Mouse (Mus musculus): ENCODE measurements around the gene Cln5. TPM values are rescaled to one million over a fixed set of nuclear protein-coding genes. Genes with fewer than 3 reads are reported as not detected.

The Cln5 gene
- total RNA-seq, 2 experiments from 2014 or later: 10.1 to 10.2 TPM

DNA sequence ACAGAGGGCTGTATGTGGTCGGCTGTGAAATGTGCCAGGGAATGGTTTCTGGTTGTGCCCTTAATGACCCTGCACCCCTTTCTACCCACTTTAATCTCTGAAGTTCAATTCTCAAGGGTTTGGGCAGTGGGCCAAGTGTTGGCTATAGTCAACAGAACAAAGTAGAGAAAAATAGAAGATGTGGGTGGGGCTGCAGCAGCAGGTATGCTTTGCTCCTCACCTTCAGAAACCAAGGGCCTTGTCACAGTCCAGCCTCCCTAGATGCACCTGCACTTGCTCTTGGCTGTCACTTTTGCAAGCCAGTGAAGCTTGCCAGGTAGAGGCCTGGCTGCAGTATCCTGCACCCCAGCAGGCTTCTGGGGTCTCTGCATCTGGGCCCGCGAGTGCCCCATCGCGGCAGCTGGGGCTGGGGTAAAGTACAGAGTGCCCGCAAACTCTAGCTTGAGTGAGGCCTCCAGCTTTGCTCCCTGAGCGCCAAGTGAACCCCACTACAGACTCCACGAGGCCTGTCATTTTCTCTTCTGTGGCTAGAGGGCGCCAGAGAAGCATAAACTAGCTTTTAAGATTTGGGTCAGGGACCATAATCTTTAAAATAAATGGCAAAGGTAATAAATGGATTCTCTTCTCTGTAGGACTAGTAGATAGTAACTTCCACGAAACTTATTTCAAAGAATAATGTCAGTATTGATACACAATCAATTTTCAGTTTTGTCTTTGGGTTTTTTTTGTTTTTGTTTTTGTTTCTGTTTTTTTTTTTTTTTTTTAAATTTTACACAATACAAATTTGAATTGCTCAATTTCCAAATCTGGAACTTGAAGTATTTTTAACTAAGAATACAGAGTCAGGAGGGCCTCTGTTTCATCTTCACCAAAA, 4.5 kb upstream of the Cln5 start:
- Histone ChIP-seq H3K4me3 (no peak overlapping the region), H3K27ac (no peak overlapping the region)
- TF ChIP-seq CTCF (conservative IDR thresholded peaks at IDR 0.05): peak; percentile 91
- peak; percentile 65 to 87 for DNase-seq (ENCODE audit: low spot score in 2 of 2)

- peak overlapping the region; percentile 82 for H3K4me3 ChIP-seq
- peak overlapping the region; percentile 92 for H3K27ac ChIP-seq
- DNase-seq (ENCODE audit: low spot score in 2 of 2): no peak
- no peak for TF ChIP-seq CTCF (conservative IDR thresholded peaks at IDR 0.05)
These were observed 552 bp upstream of the Cln5 start for GRCm38 (mm10) chr14:103069465-103069863.

- Histone ChIP-seq H3K4me3 (peak overlapping the region; percentile 82), H3K27ac (peak overlapping the region; percentile 92)
- no peak for DNase-seq (ENCODE audit: low spot score in 2 of 2)
- TF ChIP-seq CTCF (conservative IDR thresholded peaks at IDR 0.05): no peak
These were observed 774 bp downstream of the Cln5 start for GRCm38 (mm10) chr14:103070790-103071189.

DNA sequence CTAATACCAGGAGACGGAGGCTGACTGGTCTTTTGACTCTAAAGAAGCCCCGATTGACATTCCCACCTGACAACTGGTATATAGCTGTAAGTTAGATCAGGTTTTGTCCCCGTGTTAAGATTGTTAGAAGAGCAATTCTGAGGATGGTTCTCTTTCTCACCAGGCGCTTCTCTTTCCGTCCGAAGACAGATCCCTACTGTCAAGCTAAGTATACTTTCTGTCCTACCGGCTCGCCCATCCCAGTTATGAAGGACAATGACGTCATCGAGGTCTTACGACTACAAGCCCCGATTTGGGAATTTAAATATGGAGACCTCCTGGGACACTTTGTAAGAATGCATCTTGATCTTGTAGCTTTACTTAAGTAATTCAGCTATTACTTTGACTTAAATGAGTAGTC, 1.5 kb downstream of the Cln5 start:
- DNase-seq (ENCODE audit: low spot score in 2 of 2): no peak
- Histone ChIP-seq H3K27ac (no peak overlapping the region), H3K4me3 (no peak overlapping the region; the same call in 1 of the 2 replicates)
- TF ChIP-seq CTCF (conservative IDR thresholded peaks at IDR 0.05): no peak

DNA sequence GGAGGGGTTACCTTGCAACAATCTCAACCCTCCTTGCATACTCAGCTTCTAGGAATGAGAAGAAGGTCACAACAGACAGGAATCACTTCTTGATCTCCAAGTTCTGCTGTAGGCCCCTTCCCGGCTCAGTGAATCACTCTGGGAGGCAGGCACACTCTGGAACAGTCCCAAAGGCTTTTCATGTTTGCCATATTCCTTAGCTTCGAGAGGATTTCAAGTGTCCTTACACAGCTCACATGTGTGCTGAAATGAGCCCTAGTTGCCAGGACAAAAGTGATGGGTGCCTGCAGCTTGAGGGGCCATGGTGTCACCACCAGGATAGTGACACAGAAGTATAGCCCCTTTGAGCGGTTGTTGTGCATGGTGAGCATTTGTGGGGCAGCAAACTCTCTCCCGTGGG, 2.7 kb downstream of the Cln5 start:
- Histone ChIP-seq H3K27ac (no peak overlapping the region), H3K4me3 (no peak overlapping the region)
- DNase-seq (ENCODE audit: low spot score in 2 of 2): no peak
- no peak for TF ChIP-seq CTCF (conservative IDR thresholded peaks at IDR 0.05)

GRCm38 (mm10) chr14:103073825-103074224, 3.8 kb downstream of the Cln5 start:
- H3K4me3 ChIP-seq: no peak overlapping the region
- no peak for TF ChIP-seq CTCF (conservative IDR thresholded peaks at IDR 0.05)
- no peak overlapping the region for H3K27ac ChIP-seq
- DNase-seq (ENCODE audit: low spot score in 2 of 2): no peak

DNA sequence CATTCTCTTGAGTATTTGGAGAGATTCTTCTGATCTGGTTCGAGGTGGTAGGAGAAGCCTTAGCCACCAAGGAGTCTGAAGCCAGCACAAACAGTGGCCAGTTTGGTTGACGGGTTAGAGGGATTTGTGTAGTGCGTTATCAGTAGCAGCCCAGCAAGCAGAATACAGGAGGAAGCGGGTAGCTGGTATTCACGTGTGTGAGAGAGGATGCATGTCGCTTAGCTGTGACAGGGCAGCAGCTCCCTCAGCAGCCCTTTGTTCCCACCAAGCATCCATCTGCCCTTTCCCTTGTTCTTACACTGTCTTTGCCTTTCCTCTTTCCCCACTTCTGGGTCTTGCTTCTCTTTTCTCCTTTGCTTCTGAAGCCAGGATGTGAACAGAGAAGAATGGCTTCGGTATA, 5.2 kb downstream of the Cln5 start:
- no peak overlapping the region for H3K4me3 ChIP-seq
- DNase-seq (ENCODE audit: low spot score in 2 of 2): no peak
- H3K27ac ChIP-seq: no peak overlapping the region
- TF ChIP-seq CTCF (conservative IDR thresholded peaks at IDR 0.05): no peak

DNA sequence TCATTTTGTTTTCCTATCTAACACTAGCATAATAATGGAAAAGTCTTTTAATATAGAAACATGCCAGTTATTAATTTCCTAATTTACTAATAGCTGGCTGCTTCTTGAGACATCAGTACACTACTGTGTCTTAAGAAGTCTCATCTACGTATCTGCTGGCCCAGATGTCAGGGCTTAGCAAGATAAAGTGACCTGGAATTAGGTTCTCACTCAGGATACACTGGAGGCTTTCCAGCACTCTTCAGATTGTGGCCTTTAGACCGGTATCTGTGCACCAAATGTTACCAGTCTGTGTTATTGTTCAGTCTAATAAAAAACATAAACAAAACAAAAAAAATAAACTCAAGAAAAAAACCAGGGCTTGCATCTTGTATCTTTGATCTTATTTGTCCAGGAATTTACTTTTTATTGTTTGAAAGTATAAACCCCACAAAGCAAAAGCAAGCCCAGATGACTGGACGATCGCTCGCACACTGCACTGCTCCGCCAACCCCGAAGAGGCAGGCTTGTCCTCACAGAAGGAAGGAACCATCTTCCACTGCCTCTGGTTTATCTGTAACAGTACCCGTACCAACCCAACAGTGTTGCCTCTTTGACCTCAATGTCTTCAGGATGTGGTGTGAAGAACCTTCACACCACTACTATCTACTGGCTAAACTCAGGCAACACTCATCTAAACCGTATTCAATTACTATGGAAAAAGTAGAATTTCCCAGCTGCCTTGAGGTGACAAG, 7.4 kb downstream of the Cln5 start:
- no peak for TF ChIP-seq CTCF (conservative IDR thresholded peaks at IDR 0.05)
- H3K27ac ChIP-seq: no peak overlapping the region
- DNase-seq (ENCODE audit: low spot score in 2 of 2): no peak
- H3K4me3 ChIP-seq: no peak overlapping the region

DNA sequence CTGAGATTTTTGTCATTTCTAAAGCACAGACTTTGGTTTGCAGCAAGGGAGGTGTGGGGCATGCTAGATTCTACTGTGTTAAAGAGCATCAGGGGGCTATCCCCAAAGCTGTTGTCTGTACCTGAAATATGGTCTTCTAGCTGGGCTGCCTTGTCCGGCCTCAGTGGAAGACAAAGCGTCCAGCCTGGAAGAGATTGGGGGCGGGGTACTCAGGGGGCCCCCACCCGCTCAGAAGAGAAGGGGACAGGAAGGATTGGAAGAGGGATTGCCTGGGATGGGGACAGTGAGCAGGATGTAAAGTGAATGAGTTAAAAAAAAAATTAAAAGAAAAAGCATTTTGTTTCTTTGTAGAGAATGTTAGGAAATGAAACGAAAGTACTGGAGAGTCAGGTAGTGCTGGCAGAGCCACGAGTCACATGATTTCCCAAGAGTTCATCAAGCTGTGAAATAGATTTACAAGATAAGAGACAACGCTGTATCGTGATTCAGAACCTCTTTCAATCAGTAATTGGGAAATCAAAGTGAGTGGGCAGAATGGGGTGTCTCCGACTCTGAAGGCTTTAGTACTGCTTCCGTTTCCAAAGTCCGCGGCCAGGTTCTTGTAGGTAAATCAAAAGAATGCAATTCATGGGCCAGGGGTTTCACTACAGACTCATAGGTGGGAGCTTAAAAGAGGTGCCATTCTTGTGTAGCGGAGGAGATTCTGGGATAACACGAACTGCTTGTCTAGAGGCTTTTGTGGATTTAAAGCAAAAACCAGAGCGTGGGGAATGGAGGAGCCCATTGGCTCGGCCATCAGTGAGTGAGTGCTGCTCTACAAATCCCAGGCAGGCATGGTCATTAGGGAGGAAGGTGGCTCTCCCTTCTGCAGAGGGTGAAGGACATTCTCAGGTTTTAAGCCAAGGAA, 8.2 kb downstream of the Cln5 start:
- no peak overlapping the region for H3K4me3 ChIP-seq
- no peak for DNase-seq (ENCODE audit: low spot score in 2 of 2)
- TF ChIP-seq CTCF (conservative IDR thresholded peaks at IDR 0.05): no peak
- peak overlapping the region; percentile 57; the same call in 1 of the 2 replicates for H3K27ac ChIP-seq

DNA sequence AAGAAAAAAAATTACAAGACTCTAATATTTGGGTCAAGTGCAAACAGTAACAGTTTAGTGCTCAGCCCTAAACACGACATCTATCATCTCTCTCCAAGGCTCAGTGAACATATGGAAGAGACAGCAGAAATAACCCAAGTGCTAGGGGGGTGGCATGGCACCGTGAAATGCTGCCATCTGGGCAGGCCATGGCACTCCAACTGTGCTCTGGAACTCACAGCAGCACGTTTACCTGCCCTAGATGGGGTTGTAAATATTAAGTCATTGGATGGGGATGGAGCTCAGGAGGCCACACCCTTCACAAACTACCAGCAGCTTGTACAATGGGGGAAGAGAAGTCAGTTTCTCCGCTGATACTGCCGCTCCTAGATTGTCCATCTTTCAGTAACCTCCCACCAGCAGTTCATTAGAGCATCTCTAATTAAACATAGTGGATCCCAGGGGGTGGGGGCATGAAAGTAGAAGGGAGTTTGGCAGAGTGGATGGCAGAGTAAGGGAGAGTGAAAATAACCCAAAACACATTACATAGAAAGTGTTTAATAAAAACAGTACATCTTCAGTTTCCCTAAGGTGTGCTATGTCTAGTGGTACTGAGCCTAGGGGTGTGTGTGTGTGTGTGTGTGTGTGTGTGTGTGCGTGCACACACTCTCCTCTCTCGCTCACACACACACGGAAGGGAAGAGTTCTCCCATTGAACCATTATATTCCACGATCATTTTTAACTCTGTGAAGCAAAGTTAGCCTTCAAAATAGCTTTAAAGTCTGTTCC, 9.4 kb downstream of the Cln5 start:
- H3K27ac ChIP-seq: peak overlapping the region; percentile 10; the same call in 1 of the 2 replicates
- no peak overlapping the region for H3K4me3 ChIP-seq
- DNase-seq (ENCODE audit: low spot score in 2 of 2): no peak
- no peak for TF ChIP-seq CTCF (conservative IDR thresholded peaks at IDR 0.05)

- Histone ChIP-seq H3K27ac (no peak overlapping the region), H3K4me3 (no peak overlapping the region)
These were observed 16.0 kb downstream of the Cln5 start for GRCm38 (mm10) chr14:103085840-103086533.

More at GRCm38 (mm10) chr14:103085840-103086533, 16.0 kb downstream of the Cln5 start:
- no peak for TF ChIP-seq CTCF (conservative IDR thresholded peaks at IDR 0.05)
- no peak for DNase-seq (ENCODE audit: low spot score in 2 of 2)
